13 mouse cellular contexts compared by ENCODE assay signal in the genomic region with DNA sequence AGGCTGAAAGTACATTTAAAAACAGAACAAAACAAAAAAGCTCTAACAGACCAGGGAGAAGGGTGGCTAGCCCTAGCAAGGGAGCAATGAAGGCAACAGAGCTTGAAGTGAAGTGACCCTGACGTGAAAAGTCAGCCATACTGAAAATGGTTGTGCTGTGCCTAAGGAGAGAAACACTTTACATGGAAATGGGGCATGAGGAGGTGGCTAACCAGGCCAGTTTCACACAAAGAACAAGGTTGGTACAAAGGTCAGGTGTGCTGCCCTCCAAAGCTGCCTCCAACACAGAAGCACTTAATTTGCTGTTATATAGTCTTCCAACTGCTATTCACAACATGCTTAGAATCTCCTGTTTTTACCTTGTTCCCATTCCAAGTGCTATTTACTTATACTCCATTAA.
"Had no signal": no experiment of that assay in that cellular context is flagged by ENCODE, and none has a peak within 500 bp of the region (broad histone marks: within the 10 kb centered on the region; RNA-seq: fewer than 3 reads in every experiment).

No protein-coding gene starts in this region.

- H3K36me3 ChIP-seq: limb, embryonic 15.5 days; liver, embryonic 13.5 days; neural tube, embryonic 12.5 days had no signal

- ATAC-seq: hindbrain, embryonic 16.5 days; inflammation-experienced regulatory T-cells, adult 6 months; intestine, postnatal 0 days had no signal

- H3K4me3 ChIP-seq: limb, embryonic 15.5 days; liver, embryonic 13.5 days; neural tube, embryonic 12.5 days had no signal

- H3K9ac ChIP-seq: limb, embryonic 15.5 days; liver, embryonic 13.5 days; neural tube, embryonic 12.5 days had no signal

- H3K27me3 ChIP-seq: limb, embryonic 15.5 days; liver, embryonic 13.5 days; neural tube, embryonic 12.5 days had no signal

- H3K27ac ChIP-seq: limb, embryonic 15.5 days; liver, embryonic 13.5 days; neural tube, embryonic 12.5 days; stomach, postnatal 0 days had no signal

- H3K4me2 ChIP-seq: limb, embryonic 15.5 days; liver, embryonic 13.5 days; neural tube, embryonic 12.5 days had no signal

- H3K9me3 ChIP-seq: limb, embryonic 15.5 days; liver, embryonic 13.5 days; neural tube, embryonic 12.5 days had no signal

- DNase-seq: layer of hippocampus, adult 9-11 months; layer of hippocampus, postnatal 36 days; liver, embryonic 13.5 days; lung, adult 18-20 months; lung, postnatal 36 days; midbrain, embryonic 14.5 days; thymus, postnatal 4 days had no signal

- H3K4me1 ChIP-seq: neural tube, embryonic 12.5 days had no signal
